Comparison of ENCODE assay signal across 8 mouse cellular contexts in the genomic region with DNA sequence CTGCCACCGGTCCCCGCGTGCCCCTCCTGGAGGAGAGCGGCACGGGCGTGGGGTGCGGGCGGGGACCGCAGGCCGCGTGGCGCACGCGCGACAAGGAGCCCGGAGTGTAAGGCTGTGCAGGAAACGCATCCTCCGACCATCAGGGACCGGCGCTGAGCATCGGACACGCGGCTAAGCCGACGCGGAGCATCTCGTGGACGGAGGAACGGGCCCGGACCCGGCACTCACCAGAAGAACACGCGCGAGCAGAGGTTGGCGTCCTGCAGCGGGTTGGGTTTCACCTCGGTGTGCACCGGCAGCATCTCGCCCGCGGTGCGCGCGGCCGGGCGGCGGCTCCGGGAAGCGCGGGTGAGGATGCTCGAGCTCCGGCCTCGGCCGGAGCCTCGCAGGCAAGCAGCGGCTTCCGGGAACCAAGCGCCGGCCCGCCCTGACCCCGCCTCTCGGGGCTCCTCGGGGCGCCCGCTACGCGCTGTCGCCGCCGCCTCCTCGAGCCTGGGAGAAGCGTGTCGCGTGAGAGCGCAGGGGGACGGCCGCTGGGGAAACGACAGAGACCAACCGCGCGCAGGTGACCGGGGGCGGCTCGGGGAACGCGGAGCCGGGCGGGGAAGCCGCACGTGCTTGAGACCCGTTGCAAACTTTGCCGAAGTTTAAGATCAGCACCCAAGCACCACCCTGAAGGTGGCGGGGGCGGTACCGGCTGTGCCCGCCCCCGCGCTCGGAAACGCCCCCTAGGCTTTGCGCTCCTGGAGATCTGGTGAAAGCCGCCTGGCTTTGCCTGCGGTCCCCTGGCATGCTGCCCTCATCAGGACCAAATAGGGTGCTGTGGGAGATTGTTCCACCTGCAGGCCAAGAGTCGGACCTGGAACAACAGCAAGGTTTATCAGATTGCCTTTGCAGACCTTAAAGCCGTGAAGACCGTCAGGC. TPM values are rescaled to one million over a fixed set of nuclear protein-coding genes. Genes with fewer than 3 reads are reported as not detected.
DNase-seq lines count a peak whose midpoint lies in the region; ATAC-seq and TF ChIP-seq lines count a peak whose summit lies in the region.

A gene (minus strand): TSS at position 412 of the 924 bp plus-strand sequence.

- H3K9me3 ChIP-seq in ES-E14 (ENCODE audit: control insufficient read depth, insufficient read depth, low read depth, low read length): no peaks in the 10 kb centered on the region
- no peaks in the 10 kb centered on the region for H3K9me3 ChIP-seq in forebrain, embryonic 15.5 days
- no peaks in the 10 kb centered on the region for H3K9me3 ChIP-seq in lung, embryonic 14.5 days (ENCODE audit: low read depth, low read length)

- H3K4me3 ChIP-seq in ES-E14 (ENCODE audit: insufficient read depth in 1 of 2, low read depth in 1 of 2, low read length in 2 of 2, poor library complexity in 1 of 2, severe bottlenecking in 1 of 2): peak within 1 kb of the TSS; percentile 92 to 95
- peak within 1 kb of the TSS; percentile 83 for H3K4me3 ChIP-seq in forebrain, embryonic 15.5 days
- H3K4me3 ChIP-seq in layer of hippocampus, adult 2 months: peak within 1 kb of the TSS; percentile 87
- peak within 1 kb of the TSS; percentile 59 for H3K4me3 ChIP-seq in lung, embryonic 14.5 days (ENCODE audit: low read depth, low read length)
- H3K4me3 ChIP-seq in thymus, adult 2 months (ENCODE audit: control insufficient read depth, insufficient read depth, low read length): peak within 1 kb of the TSS; percentile 81

- TF ChIP-seq POLR2A in thymus, adult 2 months (IDR thresholded peaks at IDR 0.05; ENCODE audit: control insufficient read depth, extremely low read depth, insufficient read depth, low read length, poor library complexity): peak; percentile 54; the same call in 1 of the 2 replicates

- under 1% methylated on average over 99 of the region's 106 CpGs for WGBS in forebrain, embryonic 15.5 days
- WGBS in lung, embryonic 14.5 days: under 1% methylated on average over 104 of the region's 106 CpGs
- 1% methylated on average over 106 of the region's 106 CpGs for WGBS in thymus, adult 2 months

- H3K4me1 ChIP-seq in ES-E14 (ENCODE audit: control insufficient read depth in 2 of 2, insufficient read depth in 2 of 2, low read length in 2 of 2, poor library complexity in 1 of 2): peaks cover 7 to 22% of the 10 kb centered on the region in 2 experiments
- H3K4me1 ChIP-seq in forebrain, embryonic 15.5 days: peaks cover 15% of the 10 kb centered on the region
- H3K4me1 ChIP-seq in lung, embryonic 14.5 days (ENCODE audit: insufficient read depth): no peaks in the 10 kb centered on the region
- peaks cover 6% of the 10 kb centered on the region for H3K4me1 ChIP-seq in thymus, adult 2 months (replicated peaks; ENCODE audit: control insufficient read depth, insufficient read depth, low read length)

- H3K9ac ChIP-seq in ES-E14 (ENCODE audit: insufficient read depth, low read depth, low read length, poor library complexity, severe bottlenecking): peak within 1 kb of the TSS; percentile 76
- H3K9ac ChIP-seq in forebrain, embryonic 15.5 days (replicated peaks): peak within 1 kb of the TSS; percentile 65
- peak within 1 kb of the TSS; percentile 44 for H3K9ac ChIP-seq in lung, embryonic 14.5 days

- in situ Hi-C loops in ES-E14 (cut with MboI; ENCODE audit: low sequenced_read_pairs in 2 of 2, unreplicated experiment in 2 of 2): no loop called here

- TF ChIP-seq CTCF in layer of hippocampus, adult 2 months (conservative IDR thresholded peaks at IDR 0.05): no peak; the same call in none of the 2 replicates
- TF ChIP-seq CTCF in lung, embryonic 14.5 days (IDR thresholded peaks at IDR 0.05; ENCODE audit: low read depth): peak; percentile 32
- peak; percentile 11; the same call in 1 of the 2 replicates for TF ChIP-seq CTCF in thymus, adult 2 months (IDR thresholded peaks at IDR 0.05; ENCODE audit: borderline replicate concordance, control insufficient read depth, extremely low read depth, insufficient read depth, low read length, poor library complexity)

- H3K4me2 ChIP-seq in forebrain, embryonic 15.5 days (replicated peaks): peak within 1 kb of the TSS; percentile 99
- peak within 1 kb of the TSS; percentile 99 for H3K4me2 ChIP-seq in lung, embryonic 14.5 days

- ATAC-seq in forebrain, embryonic 15.5 days (replicated peaks): peak; percentile 77
- ATAC-seq in lung, embryonic 14.5 days (ENCODE audit: insufficient read depth): peak; percentile 81
- peak; percentile 68 for ATAC-seq in neutrophil, adult 5-6 weeks (ENCODE audit: extremely low read depth, insufficient number of reproducible peaks, low FRiP score, poor library complexity, severe bottlenecking)

- no peak for DNase-seq in ES-E14 (ENCODE audit: low read depth, low spot score)
- DNase-seq in cerebellum, adult 11 months: peak; percentile 54
- DNase-seq in heart, postnatal 25 days (ENCODE audit: low spot score): peak; percentile 71
- DNase-seq in layer of hippocampus, adult 2 months (ENCODE audit: low spot score in 2 of 2): peak; percentile 40 to 53
- DNase-seq in lung, embryonic 14.5 days: peak; percentile 82
- DNase-seq in thymus, adult 2 months: peak; percentile 82

- peaks cover 19% of the 10 kb centered on the region; the same call in 1 of the 2 replicates for H3K36me3 ChIP-seq in ES-E14 (ENCODE audit: control insufficient read depth, insufficient read depth, low read length, poor library complexity, severe bottlenecking)
- no peaks in the 10 kb centered on the region for H3K36me3 ChIP-seq in forebrain, embryonic 15.5 days
- H3K36me3 ChIP-seq in lung, embryonic 14.5 days (ENCODE audit: insufficient read depth): no peaks in the 10 kb centered on the region
- H3K36me3 ChIP-seq in thymus, adult 2 months (ENCODE audit: control insufficient read depth, insufficient read depth, low read length): no peaks in the 10 kb centered on the region

- H3K27me3 ChIP-seq in forebrain, embryonic 15.5 days: peaks cover 19% of the 10 kb centered on the region; the same call in 1 of the 2 replicates
- H3K27me3 ChIP-seq in lung, embryonic 14.5 days (ENCODE audit: insufficient read depth, low read length): peaks cover 39% of the 10 kb centered on the region
- H3K27me3 ChIP-seq in thymus, adult 2 months (ENCODE audit: control insufficient read depth, insufficient read depth, low read length): no peaks in the 10 kb centered on the region

- peak within 1 kb of the TSS; percentile 54 for H3K27ac ChIP-seq in ES-E14 (ENCODE audit: insufficient read depth, low read depth, low read length, poor library complexity, severe bottlenecking)
- H3K27ac ChIP-seq in forebrain, embryonic 15.5 days (replicated peaks): no peak within 1 kb of the TSS
- H3K27ac ChIP-seq in layer of hippocampus, adult 2 months: peak within 1 kb of the TSS; percentile 88
- no peak within 1 kb of the TSS for H3K27ac ChIP-seq in lung, embryonic 14.5 days (ENCODE audit: low read depth)
- H3K27ac ChIP-seq in thymus, adult 2 months (ENCODE audit: control insufficient read depth, insufficient read depth, low read length): no peak within 1 kb of the TSS

- intact Hi-C loops in heart, postnatal 25 days (cut with DNase I): loop anchor here (5.0 kb wide), 1 partner anchor 101 kb away; no protein-coding TSS in a partner anchor

TF ChIP-seq in ES-E14, 5 proteins besides CTCF, POLR2A, EP300 and RAD21:
- TF ChIP-seq ZC3H11A (IDR thresholded peaks at IDR 0.05; ENCODE audit: borderline replicate concordance, low read depth, low read length): no peak
- no peak for TF ChIP-seq CHD2 (IDR thresholded peaks at IDR 0.05; ENCODE audit: low read depth, low read length)
- no peak for TF ChIP-seq HCFC1 (IDR thresholded peaks at IDR 0.05; ENCODE audit: borderline replicate concordance, insufficient read depth, low read length)
- no peak for TF ChIP-seq ZNF384 (IDR thresholded peaks at IDR 0.05; ENCODE audit: low read depth, low read length)
- no peak for TF ChIP-seq MAFK (IDR thresholded peaks at IDR 0.05; ENCODE audit: insufficient read depth, low read depth, low read length)

RNA-seq across cellular contexts. Expression of the gene that starts here (rescaled TPM):
- 36.5 and 110 TPM in 2 replicates for total RNA-seq in ES-E14 (2012; rRNA removed)
- 0.88 and 1.2 TPM in 2 replicates for polyA plus RNA-seq in forebrain, embryonic 15.5 days (2015; fragmentation: Nextera tagmentation; extraction: Ambion mirVana)
- total RNA-seq in heart, postnatal 25 days (2021): 1 to 10 TPM; 7.6 to 7.9 TPM
- 10 to 100 TPM in 1 of 2 experiments, 1 to 10 TPM in 1; 8.7 to 11.1 TPM for total RNA-seq in layer of hippocampus, adult 2 months (2021)
- 2.8 and 3.5 TPM in 2 replicates for polyA plus RNA-seq in lung, embryonic 14.5 days (2014; fragmentation: Nextera tagmentation; extraction: Ambion mirVana)
- 11.4 and 12.6 TPM in 2 replicates for total RNA-seq in neutrophil, adult 5-6 weeks (2017)
- 5.5 and 5.8 TPM in 2 replicates for polyA plus RNA-seq in thymus, adult 2 months (2012; rRNA removed)

Comparison
In these comparisons a context has a peak if more than half of its experiments do, and no peak if none do; other contexts are left out.
1. H3K27ac ChIP-seq: peak in ES-E14 (single experiment) and layer of hippocampus, adult 2 months (single experiment); none in forebrain, embryonic 15.5 days (single experiment), lung, embryonic 14.5 days (single experiment) and thymus, adult 2 months (single experiment).
2. Peak in every context shown above with its lines, with median percentiles within 50 percentile points of each other: H3K4me3 ChIP-seq, H3K9ac ChIP-seq and ATAC-seq.